Mouse (Mus musculus) ES-CJ7 (cell line): ENCODE measurements at regions not wholly inside any gene's neighbourhood (a gene's known extent, or its start where the extent isn't known, plus 50 kb on each side); places are given as distances from the start of the nearest gene placed in this dataset.

Experiments
- DNase-seq: peaks from one replicate; pipeline ENCODE4 v3.0.0; 2011; ENCODE audit warnings: low read depth, low spot score

DNA sequence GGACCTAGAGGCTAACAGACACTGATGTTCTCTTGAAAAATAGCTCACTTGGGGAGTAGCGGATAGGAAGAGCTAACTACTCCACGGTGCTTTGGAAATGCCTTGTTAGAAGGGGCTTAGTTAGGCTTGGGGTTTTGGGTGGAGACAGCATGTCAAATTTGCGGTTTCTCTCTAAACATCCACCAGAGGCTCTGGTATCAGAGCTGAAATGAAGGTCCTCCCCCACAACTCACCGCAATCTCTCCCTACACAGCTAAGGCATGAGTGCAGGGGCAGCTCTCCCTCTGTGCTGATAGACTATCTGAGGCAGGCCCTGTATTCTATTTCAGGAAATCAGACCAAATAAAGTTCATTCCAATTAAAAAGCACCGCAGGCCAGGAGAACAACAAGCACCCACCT lies 259.1 kb upstream of the Prok2 start:
- DNase-seq, result no peak

DNA sequence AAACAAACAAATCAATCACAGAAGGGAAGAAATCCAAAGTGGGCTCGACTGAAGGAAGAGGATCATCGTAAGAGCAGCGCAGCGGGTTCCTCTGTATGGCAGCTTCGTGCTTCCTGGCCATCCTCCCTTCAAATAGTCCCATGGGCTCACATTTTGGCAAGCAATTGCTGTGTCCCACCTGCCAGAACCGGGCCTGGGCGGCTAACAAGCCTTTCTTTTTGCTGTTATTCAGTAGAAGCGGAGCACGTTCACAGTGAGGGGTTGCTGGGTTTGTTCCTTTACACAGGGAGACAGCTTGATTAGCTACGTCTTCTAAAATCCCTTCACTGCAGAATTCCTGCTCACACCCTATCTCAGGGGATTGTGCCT lies 258.6 kb upstream of the Prok2 start:
- DNase-seq, result no peak

DNA sequence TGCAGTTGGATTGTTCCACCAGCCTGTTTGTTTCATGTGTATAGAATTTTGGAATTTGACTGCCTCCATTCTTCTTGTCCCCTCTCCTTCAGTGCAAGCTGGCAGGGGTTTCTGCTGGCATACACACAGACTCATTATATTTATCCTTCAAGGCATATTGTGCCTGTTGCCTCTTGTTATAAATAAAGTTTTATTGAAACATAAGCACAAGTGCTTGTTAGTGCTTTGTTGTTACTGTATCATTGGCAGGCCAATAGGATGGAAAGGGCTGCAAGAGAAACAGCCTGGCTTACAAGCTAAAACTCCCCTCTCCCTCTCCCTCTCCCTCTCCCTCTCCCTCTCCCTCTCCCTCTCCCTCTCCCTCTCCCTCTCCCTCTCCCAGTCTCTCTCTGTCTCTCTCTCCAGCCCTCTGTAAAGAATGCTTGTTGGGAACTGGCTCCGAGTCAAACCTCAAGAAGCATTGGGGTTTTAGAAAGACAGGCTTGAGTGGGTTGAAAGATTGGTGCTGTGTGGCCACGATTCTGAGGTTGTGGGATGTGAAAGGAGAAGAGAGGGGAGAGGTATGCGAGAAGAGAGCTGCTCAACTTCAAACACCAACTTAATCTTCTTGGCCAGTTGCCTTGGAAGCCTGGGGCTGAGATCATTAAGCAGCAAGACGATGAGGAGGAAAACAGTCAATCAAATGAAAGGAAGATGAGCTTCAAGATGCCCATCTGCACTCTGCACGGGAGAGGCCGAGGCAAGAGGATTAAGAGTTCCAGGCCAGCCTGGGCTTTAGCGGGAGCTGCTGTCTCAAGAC lies 258.1 kb upstream of the Prok2 start:
- no peak for DNase-seq

DNA sequence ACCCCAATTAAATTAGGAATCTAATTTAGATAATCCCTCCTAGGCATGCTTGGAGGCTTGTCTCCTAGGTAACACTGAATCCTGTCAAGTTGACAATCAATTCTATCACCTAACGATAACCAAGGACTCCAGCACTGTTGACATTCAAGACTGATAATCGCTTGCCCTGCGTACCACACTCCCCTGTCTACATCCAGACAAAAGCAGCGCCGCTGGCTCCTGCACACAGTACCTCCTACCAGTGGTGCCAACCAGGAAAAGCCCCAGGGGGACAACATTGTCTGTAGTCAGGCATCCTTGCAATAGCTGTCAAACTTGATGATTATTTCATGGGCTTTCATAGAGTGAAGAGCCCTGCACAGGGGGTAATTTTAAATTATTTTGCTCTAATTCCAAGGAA lies 253.4 kb upstream of the Prok2 start:
- no peak for DNase-seq

DNA sequence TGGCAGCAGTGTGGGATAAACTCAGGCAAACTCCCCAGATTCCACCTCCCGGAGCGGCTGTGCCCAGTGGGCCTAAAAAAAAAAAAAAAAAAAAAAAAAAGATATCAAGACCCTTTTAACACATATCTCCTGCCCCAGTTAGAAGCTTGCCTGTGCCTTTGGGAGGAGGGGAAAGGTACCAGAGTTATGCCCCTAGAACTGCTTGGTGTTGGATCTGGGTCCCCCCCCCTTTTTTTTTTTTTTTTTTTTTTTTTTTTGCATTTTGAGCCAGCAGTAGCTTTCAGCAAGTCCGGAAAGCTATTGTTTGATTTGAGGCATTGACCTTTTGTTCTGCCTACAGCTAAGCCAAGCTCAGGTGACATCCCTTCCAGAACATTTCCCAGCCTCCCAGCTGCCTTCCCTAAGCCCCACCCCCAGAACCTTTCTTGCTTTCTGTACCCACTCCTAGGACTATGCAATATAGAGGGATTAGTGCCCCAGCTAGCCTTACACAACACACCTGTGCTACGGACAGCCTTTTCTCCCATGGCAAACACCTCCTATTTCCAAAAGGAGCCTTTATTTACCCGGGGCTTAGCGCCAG lies 252.1 kb upstream of the Prok2 start:
- DNase-seq, result peak; percentile 77

DNA sequence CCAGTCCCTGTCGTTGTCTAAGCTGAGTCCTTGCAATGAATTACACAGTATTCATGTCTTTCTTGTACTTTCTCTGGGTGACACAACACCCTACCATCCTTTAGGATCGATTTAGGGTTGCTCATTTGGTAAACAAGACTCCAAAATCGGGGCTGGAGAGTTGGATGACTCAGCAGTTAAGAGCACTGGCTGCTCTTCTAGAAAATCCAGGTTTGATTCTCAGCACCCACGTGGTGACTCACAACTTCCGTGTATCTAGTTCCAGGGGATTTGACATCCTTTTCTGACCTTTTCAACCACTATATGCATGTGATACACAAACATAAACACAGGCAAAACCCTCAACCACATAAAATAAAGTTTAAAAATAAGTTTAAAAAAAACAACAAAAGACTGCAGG lies 250.0 kb upstream of the Prok2 start:
- DNase-seq, result no peak

DNA sequence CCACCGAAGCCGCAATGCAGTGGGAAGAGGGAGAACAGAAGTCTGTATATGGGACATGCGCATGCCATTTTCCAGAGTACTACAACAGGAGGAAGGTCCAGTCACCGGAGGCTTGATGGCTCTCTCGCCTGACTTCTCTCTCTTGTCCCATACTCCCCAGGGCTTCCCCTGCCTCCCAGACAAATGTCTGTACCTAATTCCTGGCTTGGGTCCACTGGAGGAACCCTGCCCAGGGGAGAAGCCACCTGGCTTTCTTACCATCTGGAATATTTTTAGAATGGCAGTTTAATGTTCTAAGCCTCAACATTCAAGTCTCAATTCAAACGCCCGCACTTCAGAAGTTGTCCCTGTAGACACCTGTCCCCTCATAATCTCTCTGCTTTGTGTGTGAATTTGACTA lies 249.3 kb upstream of the Prok2 start:
- no peak for DNase-seq

DNA sequence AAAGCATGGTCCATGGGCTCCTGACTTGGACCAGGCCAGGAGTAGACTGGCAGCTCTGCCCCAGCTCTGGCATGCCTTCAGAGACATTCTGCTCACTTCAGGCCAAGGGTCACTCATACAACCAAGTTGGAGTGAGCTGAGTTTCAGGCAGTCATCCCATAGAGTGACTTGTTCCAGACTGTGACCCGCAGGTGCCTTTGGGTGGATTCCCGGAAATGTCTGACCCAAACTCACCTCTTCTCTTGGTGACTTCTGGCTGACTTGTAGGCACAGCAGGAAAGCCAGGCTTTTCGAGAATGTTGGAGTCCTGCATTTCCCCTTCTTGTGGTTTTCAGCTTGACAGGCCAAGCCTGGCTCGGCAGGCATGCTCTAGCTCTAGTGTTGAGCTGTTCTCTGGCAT lies 248.3 kb upstream of the Prok2 start:
- DNase-seq, result no peak

DNA sequence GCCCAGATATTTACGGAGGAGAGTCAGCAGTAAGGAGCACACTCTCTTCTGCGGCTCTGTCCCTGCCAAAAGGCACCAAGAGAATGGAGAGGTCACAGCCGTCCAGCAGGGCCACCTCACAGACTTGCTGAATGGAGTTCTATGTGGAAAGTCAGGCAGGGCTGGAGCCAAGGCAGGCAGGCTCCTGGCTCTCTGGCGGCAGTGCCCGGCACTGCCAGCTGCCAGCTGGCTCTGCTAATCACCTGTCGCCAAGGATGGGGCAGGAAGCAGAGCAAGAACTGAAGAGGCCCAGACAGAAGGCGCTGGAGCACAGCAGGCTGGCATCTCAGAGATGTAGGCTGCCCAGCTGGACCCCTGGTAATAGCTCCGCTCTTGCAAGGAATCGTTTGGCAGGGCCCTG lies 245.2 kb upstream of the Prok2 start:
- DNase-seq, result no peak

DNA sequence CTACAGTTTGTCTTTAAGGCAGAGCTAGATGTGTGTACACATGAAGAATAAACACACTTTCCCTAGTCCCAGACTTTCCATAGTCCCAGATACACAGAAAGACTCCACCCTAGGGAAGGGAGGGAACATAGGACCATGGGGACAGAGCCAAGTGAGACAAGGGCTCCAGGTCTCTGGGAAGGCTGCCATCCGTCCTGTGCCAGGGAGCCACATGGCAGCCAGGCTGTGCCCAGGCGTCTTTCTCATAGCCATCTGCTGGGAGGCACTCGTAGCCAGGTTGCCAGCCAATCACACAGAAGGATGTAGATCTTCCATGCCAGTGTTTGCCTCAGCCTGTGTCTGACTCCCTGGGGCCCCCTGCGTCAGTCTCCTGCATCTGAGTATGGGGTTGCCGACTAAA lies 242.7 kb upstream of the Prok2 start:
- DNase-seq, result no peak

DNA sequence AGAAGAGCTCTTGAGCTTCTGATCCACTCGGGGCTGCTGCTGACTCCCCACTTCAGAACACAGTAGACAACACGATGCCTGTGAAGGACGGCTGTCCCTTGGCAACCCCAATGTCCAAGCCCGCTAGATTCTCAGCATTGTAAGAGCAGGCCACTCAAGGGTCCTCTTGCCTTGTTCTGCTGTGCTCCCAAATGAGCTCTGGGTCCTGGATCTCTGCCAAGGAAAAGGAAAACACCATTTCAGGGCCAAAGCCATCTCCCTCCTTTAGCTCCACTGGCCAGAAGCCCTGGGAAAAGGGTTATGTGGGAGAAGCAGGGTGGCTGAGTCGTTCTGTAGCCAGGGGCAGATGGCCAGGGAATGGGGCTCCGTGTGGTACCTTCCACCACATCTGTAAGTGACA lies 241.3 kb upstream of the Prok2 start:
- DNase-seq, result no peak

DNA sequence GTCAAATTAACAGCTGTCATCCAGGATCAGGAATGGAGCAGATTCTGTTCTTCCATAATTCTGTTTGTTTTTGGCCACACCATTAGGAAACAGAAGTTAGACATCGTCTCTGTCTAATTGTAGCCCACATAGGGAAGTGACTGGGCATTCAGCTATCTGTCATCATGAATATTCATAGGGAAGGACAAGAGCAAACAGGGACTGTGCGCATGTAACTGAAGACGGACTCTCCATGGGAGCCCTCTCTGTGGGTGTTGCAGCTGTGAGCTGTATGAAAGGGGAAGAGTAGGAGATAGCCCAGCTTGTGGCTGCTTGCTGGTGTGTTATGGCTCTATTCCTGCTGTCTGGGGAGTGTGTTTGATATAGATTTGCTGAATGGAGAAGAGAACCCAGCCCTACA lies 238.3 kb upstream of the Prok2 start:
- DNase-seq, result no peak

DNA sequence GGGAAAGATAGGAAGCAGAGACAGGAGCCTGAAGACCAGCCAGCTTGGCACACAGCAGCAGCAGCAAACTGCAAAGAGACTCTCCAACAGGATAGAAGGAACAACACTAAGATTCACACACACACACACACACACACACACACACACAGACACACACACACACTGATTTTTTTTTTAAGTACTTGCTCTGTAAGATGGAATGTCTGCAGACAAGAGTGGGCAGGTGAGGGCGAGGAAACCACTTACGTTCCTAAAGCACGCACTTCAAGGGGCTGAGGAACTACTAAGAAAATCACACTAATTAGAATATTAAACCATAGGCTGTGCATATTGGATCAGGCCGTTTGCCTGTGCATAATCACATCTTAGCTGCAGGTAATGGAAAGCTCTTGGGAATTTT lies 237.8 kb upstream of the Prok2 start:
- no peak for DNase-seq

DNA sequence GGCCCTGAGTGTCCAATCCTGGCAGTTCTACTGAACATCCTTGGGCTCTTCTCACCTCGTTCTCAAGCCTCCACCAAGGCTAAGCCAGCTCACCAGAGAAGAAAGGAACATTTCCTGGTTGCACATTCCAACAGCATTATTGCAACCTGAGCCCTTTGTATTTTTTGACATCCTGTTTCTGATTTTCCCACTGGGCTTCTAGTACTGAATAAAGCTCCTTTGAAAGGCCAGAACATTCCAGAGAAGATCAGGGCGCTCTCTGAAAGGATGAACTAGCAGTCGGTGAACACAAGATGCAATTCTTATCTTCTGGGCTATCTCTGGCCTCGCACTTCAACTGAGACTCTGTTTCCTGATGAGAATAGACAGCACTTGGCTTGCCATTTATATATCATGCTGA lies 233.2 kb upstream of the Prok2 start:
- DNase-seq, result no peak

DNA sequence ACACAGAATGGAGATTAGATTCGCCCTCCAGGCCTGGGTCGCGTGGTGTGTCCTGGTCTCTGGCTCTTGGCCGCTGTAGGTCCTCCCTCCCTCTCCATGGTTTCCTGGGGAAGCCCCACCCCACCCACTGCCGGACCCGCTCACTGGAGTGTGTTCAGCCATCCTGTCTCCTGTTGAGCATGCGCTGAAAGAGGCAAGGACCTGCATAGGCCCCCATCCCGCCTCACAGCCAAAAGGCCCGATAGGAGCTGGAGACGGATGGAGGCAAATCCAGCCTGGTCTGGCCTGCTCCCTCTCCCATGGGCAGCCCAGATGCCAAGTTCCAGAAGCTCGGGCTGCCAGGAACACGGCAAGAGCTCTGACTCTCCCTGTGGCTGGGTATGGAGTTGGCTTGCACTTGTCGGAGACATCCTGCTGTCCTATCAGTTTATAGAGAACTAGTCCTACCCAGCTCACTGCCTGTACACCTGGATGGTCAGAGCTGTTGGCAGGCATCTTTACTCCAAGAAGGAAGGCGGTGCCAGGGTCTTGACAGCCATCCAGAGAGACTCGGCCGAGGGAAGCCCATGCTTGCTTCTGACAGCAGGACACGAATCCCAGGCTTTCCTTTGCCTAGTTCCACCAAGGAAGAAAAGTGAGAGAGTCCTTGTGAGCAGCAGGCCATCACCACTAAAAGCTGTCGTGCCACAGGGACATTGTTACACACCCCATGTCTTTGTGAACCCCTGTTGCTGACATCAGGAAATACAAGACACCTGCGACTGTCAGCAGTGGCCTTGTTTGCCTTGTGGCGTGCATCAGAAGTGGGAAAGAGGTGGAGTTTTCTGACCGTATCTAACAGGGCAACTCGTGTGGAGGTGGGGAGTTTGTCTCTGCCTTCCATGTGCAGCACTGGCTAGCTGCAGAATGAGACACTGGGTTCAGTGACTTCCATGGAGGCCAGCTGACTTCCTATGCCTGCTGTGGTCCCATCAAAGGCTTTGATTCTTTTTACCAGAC lies 228.9 kb upstream of the Prok2 start:
- peak; percentile 50 for DNase-seq

DNA sequence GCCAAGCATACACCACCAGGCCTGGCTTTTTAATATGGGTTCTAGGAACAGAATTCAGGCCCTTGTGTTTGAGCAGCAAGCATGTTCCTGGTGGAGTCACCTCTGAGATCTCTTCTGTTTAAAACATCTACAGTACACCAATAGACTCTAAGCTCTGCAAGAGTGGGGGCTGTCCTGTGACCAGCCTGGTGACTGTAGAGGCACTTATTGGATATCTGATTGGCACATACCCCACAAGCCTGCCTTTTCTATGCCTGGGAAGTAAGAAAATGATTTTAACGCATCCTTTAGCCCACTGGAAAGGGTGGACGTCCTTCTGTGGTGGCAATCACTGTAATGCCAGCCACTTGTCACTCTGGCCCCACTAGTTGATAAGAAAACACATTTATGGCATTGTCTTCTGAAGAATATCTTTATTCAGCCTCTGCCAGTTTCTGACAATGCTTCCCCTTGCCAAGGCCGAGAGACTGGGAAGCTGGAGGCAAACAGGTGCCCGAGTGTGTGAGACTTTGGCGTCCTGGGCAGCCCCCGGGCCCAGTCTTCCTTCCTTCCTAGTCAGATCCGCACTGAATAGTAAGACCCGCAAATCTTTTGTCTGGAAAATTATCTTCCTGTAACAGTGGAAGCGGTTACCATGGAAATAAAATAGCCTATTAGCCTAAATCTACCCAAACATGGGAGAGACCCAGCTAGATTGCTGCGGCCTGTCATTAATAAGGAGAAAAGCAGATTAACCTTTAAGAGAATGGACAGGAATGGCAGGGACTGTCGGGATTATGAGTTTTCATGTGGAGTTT lies 228.0 kb upstream of the Prok2 start:
- DNase-seq, result no peak

DNA sequence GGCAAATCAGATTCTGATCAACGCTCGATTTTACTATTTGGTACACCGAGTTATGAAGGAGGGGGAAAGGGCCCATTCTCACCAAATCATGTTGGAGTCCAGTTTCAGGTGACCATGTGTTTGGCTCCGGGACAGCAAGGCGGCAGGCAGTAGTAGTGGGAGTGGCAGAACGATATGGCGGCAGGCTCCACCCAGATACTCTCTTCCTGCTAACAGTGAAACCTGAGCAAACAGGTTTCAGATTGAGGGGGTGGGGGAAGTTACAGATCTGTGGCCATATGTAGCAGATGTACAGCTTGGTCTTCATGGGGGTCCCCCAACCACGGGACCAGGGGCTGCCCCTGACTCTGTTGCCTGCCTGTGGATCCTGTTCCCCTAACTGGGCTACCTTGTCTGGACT lies 224.6 kb upstream of the Prok2 start:
- DNase-seq, result peak; percentile 62

DNA sequence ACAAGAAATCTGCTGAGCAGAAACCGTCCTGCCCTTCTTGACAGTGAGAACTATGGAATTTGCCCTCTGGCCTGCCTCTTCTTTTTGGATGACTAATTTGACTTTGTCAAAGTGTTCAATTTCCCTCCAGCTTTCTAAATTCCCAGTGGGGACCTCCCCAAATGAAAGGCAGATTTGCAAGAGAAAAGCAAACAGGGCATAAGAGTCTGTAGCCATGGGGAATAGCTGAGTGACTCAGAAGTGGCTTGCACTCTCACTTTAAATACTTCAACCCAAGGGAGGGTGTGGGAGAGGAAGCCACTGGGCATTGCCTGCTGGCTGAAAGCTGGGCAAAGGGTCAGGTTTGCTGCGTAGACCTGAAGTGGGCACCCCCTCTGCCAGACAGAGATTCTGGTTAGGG lies 220.7 kb upstream of the Prok2 start:
- peak; percentile 64 for DNase-seq

DNA sequence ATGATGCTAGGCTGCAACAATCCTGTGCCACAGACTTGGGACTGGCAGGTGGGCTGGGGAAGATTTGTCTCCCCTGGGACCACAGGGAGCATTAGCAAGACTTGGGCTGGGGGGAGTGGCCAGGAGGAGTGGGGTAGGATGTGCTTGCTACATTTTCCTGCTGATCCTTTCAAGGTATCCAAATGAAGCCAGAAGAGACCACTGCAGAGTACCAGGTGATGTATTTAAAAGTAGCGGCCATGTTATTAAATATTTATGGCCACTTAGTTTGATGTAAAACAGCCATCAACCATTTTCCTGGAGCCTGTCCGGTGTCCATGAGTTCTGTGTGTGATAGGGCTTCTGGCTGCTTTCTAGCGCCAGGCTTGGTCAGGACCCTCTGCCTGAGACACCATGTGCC lies 220.3 kb upstream of the Prok2 start:
- DNase-seq, result peak; percentile 76

DNA sequence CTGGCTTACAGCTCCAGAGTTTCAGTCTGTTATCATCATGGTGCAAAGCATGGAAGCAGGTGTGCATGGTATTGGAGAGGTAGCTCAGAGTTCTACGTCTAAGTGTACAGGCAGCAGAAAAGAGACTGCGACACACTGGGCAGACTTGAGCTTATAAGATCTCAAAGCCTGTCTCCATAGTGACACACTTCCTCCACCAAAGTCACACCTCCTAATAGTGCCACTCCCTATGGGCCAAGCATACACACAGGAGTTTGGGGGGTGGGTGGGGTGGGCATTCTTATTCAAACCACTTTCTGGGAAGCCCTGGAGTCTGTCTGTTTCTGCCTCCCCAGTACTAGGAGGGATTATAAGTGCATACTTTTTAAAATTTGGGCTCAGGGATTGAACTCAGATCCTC lies 219.5 kb upstream of the Prok2 start:
- peak; percentile 76 for DNase-seq

DNA sequence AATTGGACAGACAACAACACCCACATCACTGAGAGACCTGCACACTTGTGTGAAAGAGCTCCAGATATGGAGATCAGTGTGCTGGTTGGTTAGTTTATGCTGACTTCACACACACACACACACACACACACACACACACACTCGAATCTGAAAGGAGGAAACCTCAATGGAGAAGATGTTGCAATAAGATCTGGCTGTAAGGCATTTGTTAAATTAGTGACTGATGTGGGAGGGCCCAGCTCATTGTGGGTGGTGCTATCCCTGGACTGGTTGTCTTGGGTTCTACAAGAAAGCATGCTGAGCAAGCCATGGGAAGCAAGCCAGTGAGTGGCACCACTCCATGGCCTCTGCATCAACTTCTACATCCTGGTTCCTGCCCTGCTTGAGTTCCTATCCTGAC lies 216.8 kb upstream of the Prok2 start:
- DNase-seq, result no peak

DNA sequence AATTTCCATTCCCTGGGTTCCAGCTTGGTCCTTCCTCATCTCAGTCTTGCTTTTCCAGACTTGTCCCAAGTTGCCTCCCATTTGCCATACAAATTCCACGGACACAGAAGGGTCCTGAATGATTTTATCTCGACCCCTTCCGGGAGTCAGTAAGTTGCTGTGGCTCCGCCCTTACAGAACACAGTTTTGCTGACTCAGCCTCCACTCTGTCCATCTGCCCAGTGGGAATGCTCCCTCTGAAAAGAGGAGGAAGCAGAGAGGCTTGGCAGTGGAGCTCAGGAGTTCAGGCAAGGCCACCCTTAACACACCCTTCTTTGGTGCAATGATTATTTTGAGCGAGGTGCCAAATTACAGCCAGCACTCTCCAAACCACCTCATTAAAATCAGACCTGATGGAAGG lies 213.9 kb upstream of the Prok2 start:
- DNase-seq, result no peak
